Mouse (Mus musculus) cerebral cortex, adult 2 months (tissue): ENCODE results near the gene Hyal3.

ENCODE experiments used
- WGBS: fragments of 180-500 bp; shearing (Covaris S2); methylation state at CpG from one replicate; pipeline ENCODE4 v1.1.7; 2018; 5-methylcytosine and 5-hydroxymethylcytosine counted together

Gene Hyal3

GRCm38 (mm10) chr9:107594281-107595062 is 13.9 kb downstream of the Hyal3 start:
- 80% methylated on average over 8 of the region's 8 CpGs for WGBS

DNA sequence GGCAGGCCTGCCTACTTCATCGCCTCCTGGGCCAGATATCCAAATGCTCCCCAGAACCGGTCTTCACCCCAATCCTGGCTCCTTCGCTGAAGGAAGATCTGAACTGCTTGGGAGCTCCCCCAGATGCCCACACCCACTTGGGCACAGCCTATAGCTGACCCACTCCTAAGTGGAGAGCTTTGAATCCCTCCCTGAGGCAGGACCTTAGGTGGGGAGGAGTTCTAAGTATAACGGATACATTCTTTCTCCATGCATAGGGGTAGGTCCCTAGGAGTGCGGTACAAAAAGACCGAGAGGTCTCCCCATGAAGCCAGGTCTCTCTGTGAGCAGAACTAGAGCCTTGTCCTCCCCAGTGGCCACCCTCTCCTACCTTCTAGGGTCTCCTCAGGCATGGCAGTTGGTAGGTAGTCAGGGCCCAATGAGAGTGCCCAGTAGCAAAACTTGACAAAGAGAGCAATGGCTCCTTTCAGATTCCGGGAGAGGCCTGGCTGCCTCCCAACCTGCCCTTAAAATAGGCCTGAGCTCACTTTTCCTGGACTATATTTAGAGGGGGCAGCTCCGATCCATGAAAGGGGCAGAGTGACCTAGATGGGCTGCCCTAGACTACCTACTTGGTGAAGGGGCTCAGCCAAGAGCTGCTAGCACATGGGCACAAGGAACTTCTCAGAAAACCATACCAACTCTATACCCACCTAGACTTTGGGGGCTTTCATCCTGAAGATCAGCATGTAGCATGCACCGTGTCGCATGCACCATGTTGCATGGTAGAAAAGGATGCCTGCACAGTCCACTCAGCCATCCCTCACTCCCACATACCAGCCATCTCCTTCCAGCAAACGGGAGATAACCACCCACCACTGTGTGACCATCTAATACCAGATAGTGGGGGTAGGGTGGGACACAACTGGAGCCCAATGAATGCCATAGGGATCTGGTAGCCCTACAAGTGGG is 16.3 kb downstream of the Hyal3 start:
- WGBS, result 77% methylated on average over 11 of the region's 11 CpGs

DNA sequence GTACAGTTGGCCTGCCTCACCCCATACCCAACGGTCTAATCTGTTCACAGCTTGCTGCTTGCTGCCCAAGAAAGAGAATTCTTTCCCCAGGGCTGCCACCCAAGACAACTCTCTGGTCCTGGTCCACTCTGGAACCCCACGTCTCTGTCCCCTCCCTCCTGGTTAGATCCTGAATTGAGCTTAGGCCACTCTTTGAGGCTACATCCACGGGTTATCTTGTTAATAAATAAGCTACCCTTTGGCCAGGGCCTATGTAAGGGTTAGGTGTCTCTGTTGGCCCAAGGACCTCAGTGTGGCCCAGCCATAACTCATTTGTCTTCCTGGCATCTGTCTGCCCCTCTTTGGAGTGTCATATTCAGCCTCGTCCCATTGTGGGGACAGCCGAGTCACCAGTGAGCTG is 17.8 kb downstream of the Hyal3 start:
- 87% methylated on average over 5 of the region's 5 CpGs for WGBS

DNA sequence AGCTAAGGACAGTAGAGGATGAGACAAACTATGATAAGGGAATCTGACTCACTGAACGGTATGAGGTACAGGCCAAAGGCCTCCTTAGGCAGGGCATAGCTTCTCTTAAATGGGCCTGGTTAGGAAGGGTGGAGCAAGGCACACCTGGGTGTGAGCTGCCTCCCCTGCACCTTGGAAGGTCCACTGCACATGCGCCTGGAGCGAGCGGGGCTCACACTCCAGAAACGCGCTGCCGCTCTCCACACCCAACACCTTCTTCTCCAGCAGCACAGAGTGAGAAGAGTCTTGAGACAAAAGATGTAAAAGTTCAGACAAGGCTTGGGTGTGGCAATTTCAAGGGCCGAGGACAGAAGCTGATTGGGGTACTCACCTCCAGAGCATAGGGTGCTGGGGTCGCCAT is 18.8 kb downstream of the Hyal3 start:
- WGBS, result 93% methylated on average over 9 of the region's 9 CpGs

- 84% methylated on average over 14 of the region's 14 CpGs for WGBS
These were observed 19.2 kb downstream of the Hyal3 start for GRCm38 (mm10) chr9:107599842-107600241.

DNA sequence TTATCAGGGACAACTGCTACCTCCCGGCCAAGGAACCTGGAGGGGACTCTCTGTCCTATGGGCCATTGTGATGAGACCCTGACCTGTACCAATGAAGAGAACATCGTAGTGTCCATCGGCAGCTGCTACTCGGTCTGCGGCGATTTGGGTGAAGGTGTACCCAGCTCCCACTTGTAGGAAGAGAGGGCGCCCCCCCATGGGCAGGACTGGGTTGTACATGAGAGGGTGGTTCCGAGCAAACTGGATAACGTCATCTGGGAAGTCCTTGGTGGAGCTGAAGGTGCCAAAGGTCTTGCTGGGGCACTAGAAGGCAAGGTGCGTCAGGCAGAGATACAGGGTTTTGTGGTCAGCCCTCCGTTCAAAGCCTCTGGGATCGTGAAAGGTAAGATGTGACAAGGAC is 20.1 kb downstream of the Hyal3 start:
- 80% methylated on average over 12 of the region's 12 CpGs for WGBS

- 84% methylated on average over 11 of the region's 11 CpGs for WGBS
These were observed 20.7 kb downstream of the Hyal3 start for GRCm38 (mm10) chr9:107601275-107601674.

DNA sequence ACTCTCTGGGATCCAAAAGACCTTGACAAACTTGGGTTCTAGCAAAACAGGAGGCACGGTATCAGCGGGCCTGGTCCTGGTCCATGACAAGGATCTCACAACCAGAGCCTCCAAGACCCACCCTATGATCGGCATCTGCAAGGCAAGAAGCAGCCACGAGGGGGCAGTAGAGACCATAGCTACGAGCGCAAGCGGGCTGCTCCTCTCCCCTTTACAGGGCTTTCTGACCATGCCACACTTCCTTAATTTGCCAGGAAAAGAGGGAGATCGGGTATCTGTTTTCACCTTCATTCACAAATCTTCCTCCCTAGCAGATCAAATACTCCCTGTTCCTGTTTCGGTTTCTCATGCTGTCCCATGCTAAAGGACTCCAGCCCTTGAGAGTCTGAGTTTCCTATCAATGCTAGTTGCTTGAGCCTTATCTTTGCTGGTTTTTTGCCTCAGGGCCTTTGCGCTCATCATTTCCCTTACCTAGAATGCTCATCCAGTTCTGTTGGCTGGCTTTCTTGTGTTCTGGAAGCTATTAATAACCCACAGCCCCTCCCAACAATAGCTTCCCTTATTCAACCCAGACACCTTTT is 21.5 kb downstream of the Hyal3 start:
- WGBS, result 8% methylated on average over 10 of the region's 10 CpGs

DNA sequence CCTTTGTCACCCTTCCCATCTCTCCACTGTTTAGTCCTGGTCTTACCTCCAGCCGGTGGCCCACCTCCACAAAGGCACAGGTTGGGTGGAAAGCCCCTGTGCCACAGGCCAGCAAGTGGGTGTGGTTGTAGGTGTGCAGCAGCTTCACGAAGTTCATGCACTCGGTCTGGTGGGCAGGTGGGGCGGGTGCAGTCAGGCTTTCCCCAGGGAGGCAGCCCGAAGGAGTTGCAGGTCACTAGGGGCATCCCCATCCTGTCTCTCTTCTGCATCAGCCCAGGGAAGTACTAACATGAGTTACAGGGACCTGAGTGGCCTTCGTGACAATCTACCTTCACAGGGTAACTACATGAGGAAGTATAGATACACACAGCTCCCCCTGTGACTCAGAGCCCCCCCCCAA is 22.6 kb downstream of the Hyal3 start:
- 88% methylated on average over 6 of the region's 6 CpGs for WGBS

GRCm38 (mm10) chr9:107605041-107605661 is 24.5 kb downstream of the Hyal3 start:
- WGBS, result 74% methylated on average over 23 of the region's 23 CpGs

GRCm38 (mm10) chr9:107606591-107606990 is 26.0 kb downstream of the Hyal3 start:
- 67% methylated on average over 9 of the region's 9 CpGs for WGBS

DNA sequence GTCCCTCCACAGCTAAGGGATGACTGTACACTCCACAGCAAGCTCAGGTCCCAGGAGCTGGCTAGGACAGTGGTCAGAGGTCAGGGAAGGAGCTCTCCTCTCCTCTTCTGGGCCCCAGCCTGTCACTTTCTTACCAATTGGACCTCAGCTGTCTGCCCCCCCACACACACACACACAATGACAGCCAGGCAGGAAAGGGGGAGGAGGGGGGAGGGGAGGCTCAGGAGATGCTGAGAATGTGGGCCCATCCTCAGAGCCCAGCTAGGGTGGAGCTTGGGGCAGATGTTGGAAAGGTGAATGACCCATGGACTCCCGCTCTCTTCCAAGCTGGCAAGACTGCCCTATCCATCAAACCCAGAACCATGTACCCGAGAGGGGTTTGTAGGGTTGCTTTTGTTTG is 26.4 kb downstream of the Hyal3 start:
- WGBS, result 95% methylated on average over 2 of the region's 2 CpGs

DNA sequence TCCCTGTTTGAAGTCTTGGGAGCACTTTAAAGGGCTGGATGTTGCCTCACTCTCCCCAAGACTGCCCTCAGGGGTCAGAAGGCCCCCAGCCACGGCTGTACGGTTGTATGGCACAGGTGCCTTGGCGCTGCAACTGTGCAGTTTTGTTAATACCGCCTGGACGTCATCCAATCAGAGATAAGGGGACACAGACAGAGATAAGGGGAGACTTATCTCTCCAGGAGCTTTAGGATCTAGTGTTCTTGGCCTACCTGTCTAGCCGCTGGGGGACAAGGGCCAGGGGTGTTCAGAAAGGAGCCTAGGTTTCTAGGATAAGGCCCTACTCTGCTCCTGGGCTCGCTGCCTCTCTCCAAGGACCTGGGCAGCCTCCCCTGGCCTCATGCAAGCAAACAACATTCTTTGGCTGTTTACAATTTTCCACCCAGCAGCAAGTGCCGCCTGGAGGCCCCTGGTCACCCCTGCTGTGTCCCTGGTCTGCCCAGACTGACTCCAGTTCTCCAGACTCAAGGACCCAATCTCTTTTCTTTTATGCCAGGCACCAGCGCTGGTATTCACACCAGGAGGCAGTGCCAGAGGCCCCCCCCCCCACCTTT is 27.1 kb downstream of the Hyal3 start:
- 76% methylated on average over 9 of the region's 9 CpGs for WGBS

DNA sequence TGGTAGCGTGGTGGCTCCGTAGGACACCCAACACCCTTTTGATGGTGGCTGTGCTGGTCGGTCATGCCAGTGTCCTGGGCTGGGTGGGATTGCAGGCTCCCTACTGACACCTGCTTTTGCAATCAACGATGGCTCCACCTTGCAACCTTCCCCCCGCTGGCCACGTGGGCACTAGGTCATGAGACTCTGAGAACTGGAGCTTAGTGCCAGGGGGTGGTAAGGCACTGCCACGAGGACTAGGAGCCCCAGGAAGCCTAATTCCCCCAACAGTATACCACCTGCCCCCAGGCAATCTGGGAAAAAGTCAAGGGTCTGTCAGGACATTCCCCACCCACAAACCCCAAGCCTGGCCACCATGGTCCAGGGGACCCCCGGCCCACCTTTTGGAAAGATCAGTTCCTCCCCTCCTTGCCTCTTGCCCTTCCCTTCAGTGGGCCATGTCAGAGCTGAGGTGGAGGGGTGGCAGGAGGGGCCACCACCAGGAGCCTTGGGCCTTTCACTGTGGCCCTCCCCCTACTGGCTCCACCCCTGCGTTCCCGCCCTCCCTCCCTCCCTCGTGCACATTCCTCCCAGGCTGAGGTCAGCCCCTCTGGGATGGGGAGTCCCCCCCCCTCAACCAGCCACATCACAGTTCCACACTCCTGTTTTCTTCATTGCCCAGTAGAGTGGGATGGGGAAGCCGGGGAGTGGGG is 28.3 kb downstream of the Hyal3 start, which contains the start of gene Sema3b:
Gene Sema3b (minus strand): TSS at position 489 of the 692 bp plus-strand sequence.
- 53% methylated on average over 12 of the region's 12 CpGs for WGBS

GRCm38 (mm10) chr9:107609433-107609830 is 28.8 kb downstream of the Hyal3 start:
- WGBS, result 77% methylated on average over 4 of the region's 4 CpGs

- 24% methylated on average over 6 of the region's 6 CpGs for WGBS
These were observed 31.0 kb downstream of the Hyal3 start for GRCm38 (mm10) chr9:107611456-107612190.

DNA sequence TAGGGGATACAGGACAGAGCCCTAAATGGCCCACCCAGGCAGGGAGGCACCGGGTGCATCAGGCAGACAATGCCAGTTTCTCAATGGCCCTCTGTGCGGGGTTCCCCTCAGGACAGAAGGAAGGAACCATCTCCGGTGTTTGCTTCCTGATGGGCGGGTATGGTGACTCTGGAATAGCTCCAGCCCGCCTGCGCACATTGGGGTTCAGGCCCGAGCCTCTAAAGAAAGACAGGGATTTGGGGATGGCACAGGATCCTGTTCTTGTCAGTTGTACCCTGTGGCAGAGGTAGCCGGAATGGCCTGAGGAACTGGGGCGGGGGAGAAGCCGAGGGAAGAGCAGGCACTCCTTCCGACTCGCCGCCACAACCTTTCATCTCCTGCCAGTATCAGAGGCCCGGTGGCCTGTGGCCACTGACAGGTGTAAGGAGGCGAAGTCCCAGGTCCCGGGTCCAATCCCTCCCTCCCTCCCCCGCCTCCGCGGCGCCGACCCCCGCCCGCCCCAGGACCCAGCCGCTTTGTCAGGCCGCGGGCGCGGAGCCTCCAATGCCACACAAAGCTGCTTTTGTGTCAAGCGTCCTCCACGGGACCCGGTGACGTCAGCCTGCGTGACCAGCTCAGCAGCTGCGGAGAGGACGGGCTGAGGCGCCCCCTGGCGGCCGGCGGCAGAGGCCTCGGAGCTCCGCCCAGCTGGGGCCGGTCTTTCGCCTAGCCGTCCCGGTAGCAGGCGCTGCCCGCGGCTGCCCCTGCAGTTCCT is 31.8 kb downstream of the Hyal3 start:
- 1% methylated on average over 48 of the region's 48 CpGs for WGBS

GRCm38 (mm10) chr9:107612945-107613569 is 32.4 kb downstream of the Hyal3 start:
- 7% methylated on average over 12 of the region's 12 CpGs for WGBS

DNA sequence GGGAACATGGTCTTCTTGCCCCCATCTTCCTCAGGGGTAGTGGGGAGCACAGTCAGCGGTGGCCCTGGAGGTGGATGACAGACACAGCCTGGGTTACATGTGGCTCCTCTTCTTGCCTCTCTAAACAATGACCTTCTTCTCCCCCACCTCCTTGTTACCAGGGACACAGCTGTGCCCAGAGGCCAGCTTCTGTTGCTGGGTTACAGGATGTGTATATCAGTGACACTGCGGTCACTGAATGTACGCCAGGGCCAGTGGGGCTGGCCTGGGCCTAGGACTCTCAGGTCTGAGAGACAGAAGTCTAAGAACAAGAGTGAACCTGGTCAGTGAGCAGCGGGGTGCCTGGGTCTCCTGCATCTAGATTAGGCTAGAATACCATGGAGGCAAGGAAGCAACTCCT is 34.4 kb downstream of the Hyal3 start:
- 71% methylated on average over 4 of the region's 4 CpGs for WGBS
